Mouse (Mus musculus): ENCODE data around the gene Cdc25a. TPM values are rescaled to one million over a fixed set of nuclear protein-coding genes. Genes with fewer than 3 reads are reported as not detected.

Cdc25a gene
- 4.6 and 6.3 TPM in 2 replicates for polyA plus RNA-seq (2012; rRNA removed)

DNA sequence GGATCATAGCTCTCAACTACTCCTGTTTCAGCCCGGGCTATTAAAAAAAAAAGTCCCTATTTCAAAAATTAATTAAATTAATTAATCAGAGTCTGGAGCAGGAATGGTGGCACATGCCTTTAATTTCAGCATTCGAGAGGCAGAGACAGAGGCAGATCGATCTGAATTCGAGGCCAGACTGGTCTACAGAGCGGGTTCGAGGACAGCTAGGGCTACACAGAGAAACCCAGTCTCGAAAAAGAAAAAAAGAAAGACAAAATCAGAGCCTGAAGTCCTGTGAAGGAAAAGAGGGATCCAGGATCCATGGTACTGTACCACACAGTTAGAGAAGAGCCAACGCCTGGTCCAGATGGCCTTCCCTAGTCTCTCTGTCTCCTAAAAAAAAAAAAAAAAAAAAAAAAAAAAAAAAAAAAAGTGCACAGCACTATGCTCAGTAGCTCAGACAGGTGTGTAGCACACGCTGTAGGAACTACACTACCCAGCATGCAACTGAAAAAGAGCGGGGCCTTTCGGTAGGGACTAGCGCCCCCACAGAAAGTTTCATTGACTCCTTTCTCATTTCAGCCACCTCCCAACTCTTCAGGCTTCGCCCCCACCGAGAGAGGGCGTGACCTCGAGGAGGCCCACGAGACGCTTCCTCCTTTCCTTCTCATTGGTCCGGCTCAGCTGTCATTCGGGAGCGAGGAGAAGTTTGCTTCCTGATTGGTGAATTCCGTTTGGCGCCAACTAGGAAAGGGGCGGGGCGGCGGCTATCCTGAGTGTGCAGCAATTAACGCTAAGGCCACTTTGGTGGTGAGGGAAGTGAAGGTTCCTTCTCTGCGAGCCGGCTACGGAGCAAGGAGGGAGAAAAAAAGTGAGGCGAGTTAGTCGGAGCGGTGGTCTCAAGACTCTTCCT lies at the start of gene Cdc25a:
Cdc25a (plus strand) TSS at position 783 of the 895 bp plus-strand sequence.

GRCm38 (mm10) chr9:109832391-109833087 lies 42.8 kb upstream of the Cdc25a start, which contains the start of gene Nme6:
TSS of gene Nme6 (plus strand) at chr9:109832749.

DNA sequence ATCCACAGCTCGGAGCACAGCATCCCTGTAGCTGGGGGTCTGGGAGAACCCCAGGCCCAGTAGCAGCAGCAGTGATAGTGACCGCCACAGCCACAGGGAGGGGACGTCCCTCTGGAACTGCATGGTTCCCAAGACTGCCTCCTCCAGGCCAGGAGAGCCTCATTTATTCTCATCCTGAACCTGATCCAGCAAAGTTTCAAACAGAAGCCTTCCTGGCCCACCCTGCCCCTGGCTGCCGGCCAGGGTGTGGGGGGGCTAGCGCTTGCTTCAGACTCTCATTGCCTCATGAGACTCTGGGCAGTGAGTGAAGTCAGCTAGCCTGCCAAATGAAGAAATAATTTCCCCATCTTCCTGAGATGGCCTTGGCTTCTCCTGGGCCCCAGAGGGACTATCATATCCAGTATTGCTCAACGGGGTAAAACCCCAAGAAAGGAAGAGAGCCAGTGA lies 26.0 kb upstream of the Cdc25a start, which contains the start of gene Camp:
Camp (minus strand) TSS at position 306 of the 447 bp plus-strand sequence.

DNA sequence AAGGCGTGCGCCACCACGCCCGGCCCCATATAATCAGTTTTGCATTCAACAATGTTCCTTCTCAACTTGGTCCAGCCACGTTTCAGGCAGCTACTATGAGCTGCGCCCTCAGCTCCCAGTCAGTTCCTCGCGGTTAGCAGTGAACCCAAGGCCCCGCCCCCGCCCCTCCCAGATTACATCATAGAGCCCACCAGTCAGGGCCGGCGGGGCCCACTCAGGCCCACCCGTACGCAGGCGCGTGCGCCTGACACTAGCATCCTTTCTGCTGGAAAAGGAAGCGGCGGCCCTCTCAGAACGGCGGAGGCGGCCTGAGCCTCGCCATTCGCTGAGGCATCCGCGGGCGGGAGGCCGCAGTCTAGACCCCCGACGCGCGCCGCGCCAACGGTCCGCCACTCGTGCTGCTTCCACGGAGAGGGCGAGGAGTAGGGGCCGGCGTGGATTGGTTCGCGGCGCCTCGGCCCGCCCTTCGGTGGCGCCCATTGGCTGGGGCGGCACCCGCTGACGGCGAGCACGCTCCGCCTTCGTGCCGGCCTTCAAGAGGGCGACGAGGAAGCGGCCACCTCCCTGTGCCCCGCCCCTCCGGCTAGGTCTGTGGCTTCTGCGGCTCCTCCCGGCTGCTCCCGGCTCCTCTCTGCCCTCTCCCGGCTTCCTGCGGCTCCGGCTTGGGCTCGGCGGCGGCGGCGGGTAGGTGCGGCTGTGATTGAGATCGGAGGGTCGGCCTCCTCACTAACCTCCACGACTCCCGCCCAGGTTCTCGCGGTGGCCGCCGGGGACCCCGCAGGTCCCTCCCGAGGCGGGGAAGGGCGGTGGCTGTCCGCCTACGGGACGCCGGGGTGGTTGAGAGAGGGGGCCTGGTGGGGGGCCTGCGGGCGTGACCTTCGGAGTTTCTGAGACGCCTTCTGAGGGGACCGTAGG lies 56.1 kb downstream of the Cdc25a start, which contains the start of gene Map4:
Map4 (plus strand) TSS at position 204 of the 915 bp plus-strand sequence.

Other genes starting within 250 kb of the Cdc25a start
- not detected in 2 replicates for gene Fbxw24, start 249.5 kb upstream of the Cdc25a start, polyA plus RNA-seq (2012; rRNA removed)
- gene Fbxw25, start 210.9 kb upstream of the Cdc25a start, polyA plus RNA-seq (2012; rRNA removed): not detected in 2 replicates
- not detected in 2 replicates for gene Fbxw18, start 172.9 kb upstream of the Cdc25a start, polyA plus RNA-seq (2012; rRNA removed)
- gene Fbxw26, start 129.5 kb upstream of the Cdc25a start, polyA plus RNA-seq (2012; rRNA removed): not detected in 2 replicates
- gene Fbxw27, start 84.9 kb upstream of the Cdc25a start, polyA plus RNA-seq (2012; rRNA removed): not detected in 2 replicates
- 1.4 TPM in 1 of 2 replicates, not detected in the other for gene Spink8, start 63.3 kb upstream of the Cdc25a start, polyA plus RNA-seq (2012; rRNA removed)
- 7.5 and 10.1 TPM in 2 replicates for gene Nme6, start 42.8 kb upstream of the Cdc25a start, polyA plus RNA-seq (2012; rRNA removed)
- gene Camp, start 26.0 kb upstream of the Cdc25a start, polyA plus RNA-seq (2012; rRNA removed): not detected in 2 replicates
- gene Map4, start 55.9 kb downstream of the Cdc25a start, polyA plus RNA-seq (2012; rRNA removed): 115 and 151 TPM in 2 replicates
- gene Smarcc1, start 242.1 kb downstream of the Cdc25a start, polyA plus RNA-seq (2012; rRNA removed): 7.0 and 7.8 TPM in 2 replicates
- gene Dhx30, start 242.3 kb downstream of the Cdc25a start, polyA plus RNA-seq (2012; rRNA removed): 24.5 and 29.0 TPM in 2 replicates